Mouse (Mus musculus) lung, embryonic 16.5 days (tissue): ENCODE measurements at regions not wholly inside any gene's neighbourhood (a gene's known extent, or its start where the extent isn't known, plus 50 kb on each side); places are given as distances from the start of the nearest gene placed in this dataset.

Experiments
- ATAC-seq: fragments of 200-750 bp; cut with Nextera tagmentation; 2 replicates; pipeline ENCODE4 v1.8.0; 2017; ENCODE audit warnings: low read depth, mild to moderate bottlenecking, moderate library complexity
- H3K27ac ChIP-seq: fragments of 300-500 bp; sonication (generic); 2 replicates; pipeline ENCODE4 v1.5.1; 2014; ENCODE audit warnings: mild to moderate bottlenecking, control low read depth, low read length
- H3K27me3 ChIP-seq: fragments of 300-500 bp; sonication (generic); 2 replicates; pipeline ENCODE4 v1.6.1; 2014; ENCODE audit warnings: low read depth, low read length, mixed read lengths; ENCODE audit not compliant: control insufficient read depth, insufficient read depth
- H3K36me3 ChIP-seq: fragments of 300-500 bp; sonication (generic); 2 replicates; pipeline ENCODE4 v1.6.1; 2014; ENCODE audit warnings: low read length; ENCODE audit not compliant: control insufficient read depth, insufficient read depth
- H3K4me1 ChIP-seq: fragments of 300-500 bp; sonication (generic); replicated peaks from 2 replicates; pipeline ENCODE4 v1.6.1; 2014; ENCODE audit warnings: low read length, mixed read lengths; ENCODE audit not compliant: control insufficient read depth, insufficient read depth
- H3K4me2 ChIP-seq: fragments of 300-500 bp; sonication (generic); 2 replicates; pipeline ENCODE4 v1.6.1; 2014; ENCODE audit warnings: low read depth, low read length, control low read depth
- H3K4me3 ChIP-seq: fragments of 300-500 bp; sonication (generic); 2 replicates; pipeline ENCODE4 v1.5.1; 2014; ENCODE audit warnings: mild to moderate bottlenecking, low read length, control low read depth
- H3K9ac ChIP-seq: fragments of 300-500 bp; sonication (generic); 2 replicates; pipeline ENCODE4 v1.6.1; 2014; ENCODE audit warnings: low read length, control low read depth
- H3K9me3 ChIP-seq: fragments of 300-500 bp; sonication (generic); 2 replicates; pipeline ENCODE4 v1.6.1; 2016; ENCODE audit warnings: low read length; ENCODE audit not compliant: control insufficient read depth
- WGBS: fragments of 180-500 bp; shearing (Covaris S2); extraction: QIAGEN DNeasy Blood & Tissue Kit; methylation state at CpG from one replicate; pipeline ENCODE4 v1.1.7; 2014; 5-methylcytosine and 5-hydroxymethylcytosine counted together

GRCm38 (mm10) chr13:50999738-51000137 lies 100.9 kb upstream of the Spin1 start:
- H3K27me3 ChIP-seq = no peaks in the 10 kb centered on the region
- H3K4me3 ChIP-seq = no peak overlapping the region
- no peak for ATAC-seq
- H3K9me3 ChIP-seq = peaks cover 2% of the 10 kb centered on the region; the same call in 1 of the 2 replicates
- H3K27ac ChIP-seq = no peak overlapping the region
- H3K4me2 ChIP-seq = no peak overlapping the region
- no peak overlapping the region for H3K9ac ChIP-seq
- H3K36me3 ChIP-seq = no peaks in the 10 kb centered on the region
- H3K4me1 ChIP-seq = no peaks in the 10 kb centered on the region
- WGBS = 66% methylated on average over 4 of the region's 4 CpGs

GRCm38 (mm10) chr13:51004827-51005226 lies 95.9 kb upstream of the Spin1 start:
- no peak overlapping the region for H3K9ac ChIP-seq
- H3K4me1 ChIP-seq = no peaks in the 10 kb centered on the region
- no peaks in the 10 kb centered on the region for H3K27me3 ChIP-seq
- no peaks in the 10 kb centered on the region for H3K36me3 ChIP-seq
- H3K27ac ChIP-seq = no peak overlapping the region
- peaks cover 2% of the 10 kb centered on the region; the same call in 1 of the 2 replicates for H3K9me3 ChIP-seq
- 59% methylated on average over 3 of the region's 3 CpGs for WGBS
- no peak overlapping the region for H3K4me3 ChIP-seq
- H3K4me2 ChIP-seq = no peak overlapping the region
- ATAC-seq = no peak

- H3K9me3 ChIP-seq = no peaks in the 10 kb centered on the region
- WGBS = 86% methylated on average over 7 of the region's 7 CpGs
- no peaks in the 10 kb centered on the region for H3K4me1 ChIP-seq
- H3K36me3 ChIP-seq = no peaks in the 10 kb centered on the region
- no peak for ATAC-seq
- H3K27ac ChIP-seq = no peak overlapping the region
- H3K4me2 ChIP-seq = no peak overlapping the region
- no peak overlapping the region for H3K4me3 ChIP-seq
- H3K27me3 ChIP-seq = no peaks in the 10 kb centered on the region
- H3K9ac ChIP-seq = no peak overlapping the region
Observed at GRCm38 (mm10) chr13:51010736-51011135, 89.9 kb upstream of the Spin1 start.

GRCm38 (mm10) chr13:51016209-51016608 lies 84.5 kb upstream of the Spin1 start:
- H3K36me3 ChIP-seq = no peaks in the 10 kb centered on the region
- no peak overlapping the region for H3K4me2 ChIP-seq
- no peaks in the 10 kb centered on the region for H3K27me3 ChIP-seq
- no peak overlapping the region for H3K9ac ChIP-seq
- H3K4me3 ChIP-seq = no peak overlapping the region
- H3K9me3 ChIP-seq = no peaks in the 10 kb centered on the region
- 74% methylated on average over 3 of the region's 3 CpGs for WGBS
- peaks cover 6% of the 10 kb centered on the region; the same call in 1 of the 2 replicates for H3K4me1 ChIP-seq
- H3K27ac ChIP-seq = no peak overlapping the region
- ATAC-seq = no peak

GRCm38 (mm10) chr13:51016956-51017703 lies 83.5 kb upstream of the Spin1 start:
- WGBS = 79% methylated on average over 16 of the region's 16 CpGs
- no peak for ATAC-seq
- no peak overlapping the region for H3K4me2 ChIP-seq

GRCm38 (mm10) chr13:51017727-51018321 lies 82.9 kb upstream of the Spin1 start:
- H3K27me3 ChIP-seq = no peaks in the 10 kb centered on the region
- H3K9ac ChIP-seq = no peak overlapping the region
- ATAC-seq = peak; percentile 66; the same call in 1 of the 2 replicates
- H3K4me1 ChIP-seq = peaks cover 14% of the 10 kb centered on the region
- no peak overlapping the region for H3K4me3 ChIP-seq
- no peaks in the 10 kb centered on the region for H3K9me3 ChIP-seq
- no peak overlapping the region for H3K27ac ChIP-seq
- H3K4me2 ChIP-seq = no peak overlapping the region
- 13% methylated on average over 10 of the region's 10 CpGs for WGBS
- no peaks in the 10 kb centered on the region for H3K36me3 ChIP-seq

More at GRCm38 (mm10) chr13:51016956-51017703, 83.5 kb upstream of the Spin1 start:
- no peak overlapping the region for H3K9ac ChIP-seq
- no peaks in the 10 kb centered on the region for H3K36me3 ChIP-seq
- H3K4me1 ChIP-seq = peaks cover 8% of the 10 kb centered on the region
- H3K27ac ChIP-seq = no peak overlapping the region
- H3K4me3 ChIP-seq = no peak overlapping the region
- no peaks in the 10 kb centered on the region for H3K9me3 ChIP-seq
- H3K27me3 ChIP-seq = no peaks in the 10 kb centered on the region

- H3K36me3 ChIP-seq = no peaks in the 10 kb centered on the region
- peaks cover 18% of the 10 kb centered on the region for H3K4me1 ChIP-seq
- no peak for ATAC-seq
- H3K27ac ChIP-seq = no peak overlapping the region
- H3K9ac ChIP-seq = no peak overlapping the region
- no peaks in the 10 kb centered on the region for H3K27me3 ChIP-seq
- no peak overlapping the region for H3K4me3 ChIP-seq
- WGBS = 65% methylated on average over 10 of the region's 10 CpGs
- H3K4me2 ChIP-seq = no peak overlapping the region
- H3K9me3 ChIP-seq = no peaks in the 10 kb centered on the region
Observed at GRCm38 (mm10) chr13:51018366-51018765, 82.3 kb upstream of the Spin1 start.

GRCm38 (mm10) chr13:51022401-51023250 lies 78.1 kb upstream of the Spin1 start:
- Histone ChIP-seq H3K4me2 (peak overlapping the region; percentile 30; the same call in 1 of the 2 replicates), H3K4me1 (peaks cover 25% of the 10 kb centered on the region), H3K27ac (peak overlapping the region; percentile 54), H3K9ac (no peak overlapping the region), H3K27me3 (no peaks in the 10 kb centered on the region), H3K4me3 (no peak overlapping the region), H3K9me3 (no peaks in the 10 kb centered on the region), H3K36me3 (no peaks in the 10 kb centered on the region)
- 29% methylated on average over 13 of the region's 13 CpGs for whole genome bisulfite sequencing
- peak; percentile 82 for ATAC-seq

- H3K4me1 ChIP-seq = peaks cover 20% of the 10 kb centered on the region
- H3K4me3 ChIP-seq = no peak overlapping the region
- 75% methylated on average over 11 of the region's 11 CpGs for WGBS
- peak overlapping the region; percentile 18; the same call in 1 of the 2 replicates for H3K27ac ChIP-seq
- H3K36me3 ChIP-seq = no peaks in the 10 kb centered on the region
- no peak overlapping the region for H3K9ac ChIP-seq
- no peaks in the 10 kb centered on the region for H3K9me3 ChIP-seq
- no peaks in the 10 kb centered on the region for H3K27me3 ChIP-seq
- ATAC-seq = no peak
- H3K4me2 ChIP-seq = no peak overlapping the region
Observed at GRCm38 (mm10) chr13:51023271-51023670, 77.4 kb upstream of the Spin1 start.
